Mouse (Mus musculus): ENCODE measurements around the gene Gabrr3. TPM values are rescaled to one million over a fixed set of nuclear protein-coding genes. Genes with fewer than 3 reads are reported as not detected.
"Not testable (repeated sequence)": the region's sequence is repeated elsewhere in the genome, so short reads cannot be mapped to it uniquely, and the experiment has no call there.

The Gabrr3 gene
- polyA plus RNA-seq, 1 experiment from 2014 or later = not detected

- Histone ChIP-seq H3K27ac (replicated peaks) (no peak overlapping the region), H3K4me2 (peak overlapping the region; percentile 35), H3K4me1 (peaks cover 7% of the 10 kb centered on the region), H3K27me3 (replicated peaks) (no peaks in the 10 kb centered on the region), H3K9ac (replicated peaks) (no peak overlapping the region), H3K9me3 (replicated peaks) (no peaks in the 10 kb centered on the region), H3K4me3 (replicated peaks) (no peak overlapping the region), H3K36me3 (no peaks in the 10 kb centered on the region)
- WGBS = 27% methylated on average over 13 of the region's 13 CpGs
- peak; percentile 54; the same call in 1 of the 2 replicates for ATAC-seq (ENCODE audit: low FRiP score)
These were observed 14.6 kb downstream of the Gabrr3 start for GRCm38 (mm10) chr16:59421571-59422345.

- no peak for ATAC-seq (ENCODE audit: low FRiP score)
- Histone ChIP-seq H3K27ac (replicated peaks) (no peak overlapping the region), H3K9me3 (replicated peaks) (no peaks in the 10 kb centered on the region), H3K4me2 (no peak overlapping the region), H3K4me3 (replicated peaks) (no peak overlapping the region), H3K36me3 (no peaks in the 10 kb centered on the region), H3K27me3 (replicated peaks) (no peaks in the 10 kb centered on the region), H3K9ac (replicated peaks) (no peak overlapping the region), H3K4me1 (no peaks in the 10 kb centered on the region)
- WGBS = 55% methylated on average over 7 of the region's 7 CpGs
These were observed 20.8 kb downstream of the Gabrr3 start for GRCm38 (mm10) chr16:59427960-59428359.

GRCm38 (mm10) chr16:59433181-59433580 lies 26.0 kb downstream of the Gabrr3 start:
- no peak overlapping the region for H3K4me3 ChIP-seq (replicated peaks)
- no peaks in the 10 kb centered on the region for H3K36me3 ChIP-seq
- H3K27ac ChIP-seq (replicated peaks) = no peak overlapping the region
- WGBS = 68% methylated on average over 11 of the region's 11 CpGs
- no peak overlapping the region for H3K4me2 ChIP-seq
- no peaks in the 10 kb centered on the region for H3K9me3 ChIP-seq (replicated peaks)
- no peaks in the 10 kb centered on the region for H3K4me1 ChIP-seq
- no peak for ATAC-seq (ENCODE audit: low FRiP score)
- H3K27me3 ChIP-seq (replicated peaks) = no peaks in the 10 kb centered on the region
- H3K9ac ChIP-seq (replicated peaks) = no peak overlapping the region

- H3K4me1 ChIP-seq = no peaks in the 10 kb centered on the region; the same call in 1 of the 2 replicates
- H3K36me3 ChIP-seq = no peaks in the 10 kb centered on the region
- no peak overlapping the region for H3K27ac ChIP-seq (replicated peaks)
- H3K27me3 ChIP-seq (replicated peaks) = no peaks in the 10 kb centered on the region
- WGBS = 30% methylated on average over 7 of the region's 7 CpGs
- no peak overlapping the region for H3K4me2 ChIP-seq
- no peak overlapping the region for H3K9ac ChIP-seq (replicated peaks)
- ATAC-seq (ENCODE audit: low FRiP score) = peak; percentile 84
- H3K4me3 ChIP-seq (replicated peaks) = no peak overlapping the region
- H3K9me3 ChIP-seq (replicated peaks) = no peaks in the 10 kb centered on the region
These were observed 37.9 kb downstream of the Gabrr3 start for GRCm38 (mm10) chr16:59444880-59445559.

GRCm38 (mm10) chr16:59448181-59448580 lies 41.0 kb downstream of the Gabrr3 start:
- no peak overlapping the region for H3K9ac ChIP-seq (replicated peaks)
- no peaks in the 10 kb centered on the region for H3K9me3 ChIP-seq (replicated peaks)
- no peak for ATAC-seq (ENCODE audit: low FRiP score)
- H3K4me3 ChIP-seq (replicated peaks) = no peak overlapping the region
- no peaks in the 10 kb centered on the region for H3K36me3 ChIP-seq
- no peaks in the 10 kb centered on the region; the same call in 1 of the 2 replicates for H3K4me1 ChIP-seq
- WGBS = 89% methylated on average over 1 of the region's 1 CpGs
- no peaks in the 10 kb centered on the region for H3K27me3 ChIP-seq (replicated peaks)
- no peak overlapping the region for H3K27ac ChIP-seq (replicated peaks)
- H3K4me2 ChIP-seq = no peak overlapping the region

- no peaks in the 10 kb centered on the region for H3K9me3 ChIP-seq (replicated peaks)
- no peaks in the 10 kb centered on the region for H3K36me3 ChIP-seq
- no peak overlapping the region for H3K27ac ChIP-seq (replicated peaks)
- ATAC-seq (ENCODE audit: low FRiP score) = no peak
- H3K4me2 ChIP-seq = no peak overlapping the region
- no peaks in the 10 kb centered on the region; the same call in 1 of the 2 replicates for H3K4me1 ChIP-seq
- no peaks in the 10 kb centered on the region for H3K27me3 ChIP-seq (replicated peaks)
- H3K9ac ChIP-seq (replicated peaks) = no peak overlapping the region
- no peak overlapping the region for H3K4me3 ChIP-seq (replicated peaks)
These were observed 42.0 kb downstream of the Gabrr3 start for GRCm38 (mm10) chr16:59449092-59449491.

- Histone ChIP-seq H3K4me3 (replicated peaks) (no peak overlapping the region), H3K36me3 (no peaks in the 10 kb centered on the region), H3K4me2 (no peak overlapping the region), H3K4me1 (no peaks in the 10 kb centered on the region), H3K27me3 (replicated peaks) (no peaks in the 10 kb centered on the region), H3K27ac (replicated peaks) (no peak overlapping the region), H3K9ac (replicated peaks) (no peak overlapping the region), H3K9me3 (replicated peaks) (no peaks in the 10 kb centered on the region)
- WGBS = 94% methylated on average over 5 of the region's 5 CpGs
- no peak for ATAC-seq (ENCODE audit: low FRiP score)
These were observed 44.7 kb downstream of the Gabrr3 start for GRCm38 (mm10) chr16:59451813-59452212.

GRCm38 (mm10) chr16:59459259-59459861 lies 52.2 kb downstream of the Gabrr3 start:
- not testable (repeated sequence) for H3K27ac ChIP-seq (replicated peaks); H3K4me2 ChIP-seq; H3K27me3 ChIP-seq (replicated peaks); H3K4me1 ChIP-seq; H3K9ac ChIP-seq (replicated peaks); H3K36me3 ChIP-seq; H3K4me3 ChIP-seq (replicated peaks); H3K9me3 ChIP-seq (replicated peaks)
- WGBS = 71% methylated on average over 5 of the region's 5 CpGs
- peak; percentile 41; the same call in 1 of the 2 replicates for ATAC-seq (ENCODE audit: low FRiP score)

GRCm38 (mm10) chr16:59463567-59463966 lies 56.4 kb downstream of the Gabrr3 start:
- ATAC-seq (ENCODE audit: low FRiP score) = peak; percentile 81

GRCm38 (mm10) chr16:59463973-59464372 lies 56.8 kb downstream of the Gabrr3 start:
- H3K4me1 ChIP-seq = peaks cover 5% of the 10 kb centered on the region
- 0 out of 2 replicates have a peak overlapping the region, but pooled peaks have one; percentile 7 for H3K4me2 ChIP-seq
- H3K27ac ChIP-seq (replicated peaks) = no peak overlapping the region
- no peaks in the 10 kb centered on the region for H3K9me3 ChIP-seq (replicated peaks)
- no peaks in the 10 kb centered on the region for H3K27me3 ChIP-seq (replicated peaks)
- no peak for ATAC-seq (ENCODE audit: low FRiP score)
- no peaks in the 10 kb centered on the region for H3K36me3 ChIP-seq
- H3K4me3 ChIP-seq (replicated peaks) = no peak overlapping the region
- H3K9ac ChIP-seq (replicated peaks) = no peak overlapping the region
- 47% methylated on average over 6 of the region's 6 CpGs for WGBS

More at GRCm38 (mm10) chr16:59463567-59463966, 56.4 kb downstream of the Gabrr3 start:
- Histone ChIP-seq H3K27me3 (replicated peaks) (no peaks in the 10 kb centered on the region), H3K4me3 (replicated peaks) (no peak overlapping the region), H3K36me3 (no peaks in the 10 kb centered on the region), H3K4me2 (0 out of 2 replicates have a peak overlapping the region, but pooled peaks have one; percentile 7), H3K9ac (replicated peaks) (no peak overlapping the region), H3K4me1 (peaks cover 5% of the 10 kb centered on the region), H3K27ac (replicated peaks) (no peak overlapping the region), H3K9me3 (replicated peaks) (no peaks in the 10 kb centered on the region)
- WGBS = 24% methylated on average over 4 of the region's 4 CpGs

- H3K9ac ChIP-seq (replicated peaks) = no peak overlapping the region
These were observed 62.7 kb downstream of the Gabrr3 start for GRCm38 (mm10) chr16:59469846-59470245.

More at GRCm38 (mm10) chr16:59469846-59470245, 62.7 kb downstream of the Gabrr3 start:
- no peaks in the 10 kb centered on the region for H3K36me3 ChIP-seq
- peaks cover 4% of the 10 kb centered on the region; the same call in 1 of the 2 replicates for H3K4me1 ChIP-seq
- WGBS = 93% methylated on average over 1 of the region's 1 CpGs
- no peak overlapping the region for H3K4me2 ChIP-seq
- no peaks in the 10 kb centered on the region for H3K9me3 ChIP-seq (replicated peaks)
- H3K4me3 ChIP-seq (replicated peaks) = no peak overlapping the region
- no peaks in the 10 kb centered on the region for H3K27me3 ChIP-seq (replicated peaks)
- H3K27ac ChIP-seq (replicated peaks) = no peak overlapping the region
- no peak for ATAC-seq (ENCODE audit: low FRiP score)
